ENCODE assay signal across 16 mouse cellular contexts in genomic region chr11:6109990-6110389, GRCm38 (mm10). TPM values are rescaled to one million over a fixed set of nuclear protein-coding genes. Genes with fewer than 3 reads are reported as not detected.
DNase-seq lines count a peak whose midpoint lies in the region; TF ChIP-seq lines count a peak whose summit lies in the region.
"Had no signal": no experiment of that assay in that cellular context is flagged by ENCODE, and none has a peak within 500 bp of the region (broad histone marks: within the 10 kb centered on the region; RNA-seq: fewer than 3 reads in every experiment).

No protein-coding gene starts in this region.

- no peak overlapping the region for H3K4me3 ChIP-seq in left cerebral cortex, adult 2 months
- H3K4me3 ChIP-seq: erythroblast, embryonic 14.5 days; hindbrain, embryonic 13.5 days; liver, embryonic 12.5 days; midbrain, embryonic 12.5 days; neural tube, embryonic 12.5 days had no signal

- peak overlapping the region; percentile 19; the same call in 1 of the 2 replicates for H3K27ac ChIP-seq in left cerebral cortex, adult 2 months
- H3K27ac ChIP-seq: hindbrain, embryonic 13.5 days; liver, embryonic 12.5 days; midbrain, embryonic 12.5 days; neural tube, embryonic 12.5 days had no signal

- no peak for DNase-seq in left cerebral cortex, adult 2 months (ENCODE audit: extremely low spot score in 1 of 2, low spot score in 2 of 2)
- DNase-seq in left cerebral cortex, adult 11 months (ENCODE audit: low spot score): no peak
- peak; percentile 94 for DNase-seq in cerebellum, adult 9-10 months
- DNase-seq in layer of hippocampus, adult 9-10 months (ENCODE audit: low spot score): peak; percentile 77
- DNase-seq in right cerebral cortex, postnatal 4 days: peak; percentile 37
- no peak for DNase-seq in yolk sac, embryonic 10.5 days (ENCODE audit: low spot score)
- DNase-seq in retina, embryonic 14.5 days (ENCODE audit: low spot score): no peak
- DNase-seq: gastrocnemius, postnatal 36 days; kidney, adult 8-10 months; lung, postnatal 10 days; thymus, postnatal 14 days had no signal

- TF ChIP-seq CTCF in left cerebral cortex, adult 2 months (IDR thresholded peaks at IDR 0.05): no peak

- intact Hi-C loops in left cerebral cortex, adult 2 months (cut with DNase I): no loop called here

RNA-seq across cellular contexts. Expression of gene Camk2b, which starts 43.8 kb away (rescaled TPM):
- total RNA-seq in left cerebral cortex, adult 2 months (2021): 100 to 1,000 TPM; 607 to 644 TPM

Comparison
In these comparisons a context has a peak if more than half of its experiments do, and no peak if none do; other contexts are left out.
1. DNase-seq: peak in cerebellum, adult 9-10 months (single experiment), layer of hippocampus, adult 9-10 months (single experiment) and right cerebral cortex, postnatal 4 days (single experiment); none in left cerebral cortex, adult 2 months (0 of 2), left cerebral cortex, adult 11 months (single experiment), yolk sac, embryonic 10.5 days (single experiment) and retina, embryonic 14.5 days (single experiment).